Mouse (Mus musculus) liver, embryonic 14.5 days (tissue): ENCODE data around the gene Scube3.

Experiments used
- CTCF ChIP-seq: IDR thresholded peaks from 2 replicates; pipeline ENCODE4 v1.5.1; 2016; ENCODE audit warnings: antibody characterized with exemption, low read depth, control low read depth
- EP300 ChIP-seq: IDR thresholded peaks from 2 replicates; pipeline ENCODE4 v1.6.1; 2016; ENCODE audit warnings: antibody characterized with exemption, low read depth

DNA sequence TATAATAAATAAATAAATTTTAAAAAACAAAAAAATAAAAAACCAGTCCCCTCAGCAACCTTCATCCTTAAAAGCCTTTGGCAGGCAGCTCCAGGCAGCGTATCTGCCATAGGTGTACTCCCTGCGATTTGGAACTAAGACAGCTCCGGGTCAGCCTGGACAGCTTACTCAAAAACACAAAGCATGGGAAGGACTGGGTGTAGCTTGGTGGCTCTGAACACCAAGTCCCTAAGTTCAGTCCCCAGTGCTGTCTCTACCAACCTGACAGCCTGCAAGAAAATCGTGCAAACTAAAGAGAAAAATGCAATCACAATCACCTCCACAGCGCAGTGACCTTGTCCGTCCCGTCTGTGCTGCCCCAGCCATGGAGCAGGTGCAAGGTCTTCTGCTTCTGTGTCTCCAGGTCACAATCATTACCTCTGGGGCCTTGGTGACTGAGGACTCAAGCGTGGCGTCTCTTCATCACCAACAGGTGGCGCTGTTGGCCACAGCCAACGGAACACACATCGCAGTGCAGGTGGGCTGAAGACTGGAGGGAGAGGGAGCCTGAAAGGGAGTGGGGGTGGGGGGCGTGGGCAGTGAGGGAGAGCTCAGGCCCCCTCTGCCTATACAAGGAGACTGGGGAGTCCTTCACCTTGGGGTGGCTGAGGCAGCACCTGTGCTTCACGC, 62.2 kb downstream of the Scube3 start:
- TF ChIP-seq CTCF (peak; percentile 99), EP300 (no peak)
